Mouse (Mus musculus) C2C12 (cell line): ENCODE results near the gene A430089I19Rik. TPM values are rescaled to one million over a fixed set of nuclear protein-coding genes. Genes with fewer than 3 reads are reported as not detected.
"Not testable (repeated sequence)": the region's sequence is repeated elsewhere in the genome, so short reads cannot be mapped to it uniquely, and the experiment has no call there.

Experiments used
- H3K27me3 ChIP-seq: one replicate; pipeline ENCODE4 v1.6.1; 2011; ENCODE audit not compliant: control insufficient read depth, insufficient read depth, insufficient read length
- H3K36me3 ChIP-seq: one replicate; pipeline ENCODE4 v1.6.1; 2011; ENCODE audit not compliant: control insufficient read depth, insufficient read depth
- H3K4me3 ChIP-seq: one replicate; pipeline ENCODE4 v1.5.1; 2011; ENCODE audit warnings: mild to moderate bottlenecking, control low read depth; ENCODE audit not compliant: poor library complexity, insufficient read depth, severe bottlenecking
- H3K79me2 ChIP-seq: one replicate; pipeline ENCODE4 v1.6.1; 2011; ENCODE audit not compliant: control insufficient read depth, insufficient read depth
- H3K79me3 ChIP-seq: one replicate; pipeline ENCODE4 v1.6.1; 2011; ENCODE audit warnings: low read depth, control low read depth
- H3ac ChIP-seq: one replicate; pipeline ENCODE3; 2011; ENCODE audit warnings: low read depth; ENCODE audit not compliant: control insufficient read depth, insufficient read length
- long read RNA-seq, 2 experiments: library from polyadenylated mRNA; unstranded; transcript quantifications; one replicate each; pipeline ENCODE4 v2.0.0; 2019 to 2020
- polyA plus RNA-seq: library from polyadenylated mRNA; unstranded; fragments of >200 nt; fragmentation: generic; extraction: Trizol; gene quantifications from one replicate; pipeline ENCODE4 v1.2.1, GENCODE M21; 2012; ENCODE audit warnings: missing spikeins

A430089I19Rik gene
- polyA plus RNA-seq = 0.14 TPM
- long read RNA-seq, experiment 1 = 0 reads
- long read RNA-seq, experiment 2 = 0 reads

GRCm38 (mm10) chr5:94306696-94307095 is at the start of gene A430089I19Rik:
TSS of gene A430089I19Rik (minus strand) at chr5:94306796.
- H3K79me3 ChIP-seq, H3K4me3 ChIP-seq, H3ac ChIP-seq, H3K36me3 ChIP-seq, H3K79me2 ChIP-seq, H3K27me3 ChIP-seq: not testable (repeated sequence)

- H3K27me3 ChIP-seq, H3K4me3 ChIP-seq, H3K36me3 ChIP-seq, H3ac ChIP-seq, H3K79me3 ChIP-seq, H3K79me2 ChIP-seq: not testable (repeated sequence)
Measured at GRCm38 (mm10) chr5:94339449-94339848, 32.9 kb upstream of the A430089I19Rik start, which contains the start of gene AA792892. TSS of gene AA792892 (plus strand) at chr5:94339749.

- H3K4me3 ChIP-seq, H3K27me3 ChIP-seq, H3ac ChIP-seq, H3K79me3 ChIP-seq, H3K36me3 ChIP-seq, H3K79me2 ChIP-seq: not testable (repeated sequence)
Measured at GRCm38 (mm10) chr5:94314135-94314534, 7.5 kb upstream of the A430089I19Rik start, which contains the start of gene Gm6502. TSS of gene Gm6502 (plus strand) at chr5:94314435.

Other genes with a start within 250 kb of the A430089I19Rik start
- gene BC061212, start 236.3 kb downstream of the A430089I19Rik start, polyA plus RNA-seq = 0.06 TPM
- not detected for gene Gm6351, start 230.4 kb downstream of the A430089I19Rik start, polyA plus RNA-seq
- gene Gm3106, start 88.8 kb downstream of the A430089I19Rik start, polyA plus RNA-seq = not detected
- 0.14 TPM for gene Gm6502, start 7.6 kb upstream of the A430089I19Rik start, polyA plus RNA-seq
- gene AA792892, start 33.0 kb upstream of the A430089I19Rik start, polyA plus RNA-seq = not detected
- 0.07 TPM for gene Gm7682, start 139.0 kb upstream of the A430089I19Rik start, polyA plus RNA-seq
- gene Gm3139, start 219.5 kb upstream of the A430089I19Rik start, polyA plus RNA-seq = not detected